ENCODE assay signal across 20 mouse cellular contexts in genomic region chr3:85677133-85677532, GRCm38 (mm10).
"Had no signal": no experiment of that assay in that cellular context is flagged by ENCODE, and none has a peak within 500 bp of the region (broad histone marks: within the 10 kb centered on the region; RNA-seq: fewer than 3 reads in every experiment).

No protein-coding gene starts in this region.

- H3K4me1 ChIP-seq: lung, embryonic 15.5 days; megakaryocyte, embryonic 14.5 days; midbrain, embryonic 15.5 days; neural tube, embryonic 13.5 days; neural tube, embryonic 15.5 days had no signal

- DNase-seq: lung, adult 2 months; lung, postnatal 14 days; lung, postnatal 36 days; retina, postnatal 1 day; right cerebral cortex, adult 18-20 months; right cerebral cortex, postnatal 25 days; right cerebral cortex, postnatal 4 days; spleen, adult 18-20 months; thymus, adult 18-20 months; thymus, postnatal 14 days; thymus, postnatal 36 days had no signal

- H3K27me3 ChIP-seq: lung, embryonic 15.5 days; midbrain, embryonic 13.5 days; midbrain, embryonic 15.5 days; neural tube, embryonic 13.5 days; neural tube, embryonic 15.5 days had no signal

- ATAC-seq: lung, postnatal 0 days; midbrain, embryonic 13.5 days; midbrain, embryonic 15.5 days had no signal

- H3K9ac ChIP-seq: lung, embryonic 15.5 days; midbrain, embryonic 13.5 days; midbrain, embryonic 15.5 days; neural tube, embryonic 13.5 days; neural tube, embryonic 15.5 days had no signal

- H3K36me3 ChIP-seq: lung, embryonic 15.5 days; midbrain, embryonic 13.5 days; midbrain, embryonic 15.5 days; neural tube, embryonic 13.5 days; neural tube, embryonic 15.5 days had no signal

- H3K4me3 ChIP-seq: lung, embryonic 15.5 days; megakaryocyte, embryonic 14.5 days; midbrain, embryonic 13.5 days; midbrain, embryonic 15.5 days; neural tube, embryonic 13.5 days; neural tube, embryonic 15.5 days had no signal

- H3K9me3 ChIP-seq: lung, embryonic 15.5 days; megakaryocyte, embryonic 14.5 days; midbrain, embryonic 13.5 days; midbrain, embryonic 15.5 days; neural tube, embryonic 13.5 days; neural tube, embryonic 15.5 days had no signal

- H3K27ac ChIP-seq: lung, embryonic 15.5 days; macrophage; midbrain, embryonic 13.5 days; midbrain, embryonic 15.5 days; neural tube, embryonic 13.5 days; neural tube, embryonic 15.5 days had no signal

- H3K4me2 ChIP-seq: lung, embryonic 15.5 days; midbrain, embryonic 11.5 days; midbrain, embryonic 13.5 days; midbrain, embryonic 15.5 days; neural tube, embryonic 13.5 days; neural tube, embryonic 15.5 days had no signal
